Mouse (Mus musculus) heart, embryonic 15.5 days (tissue): Measurements from ENCODE around the gene Utp6. TPM values are rescaled to one million over a fixed set of nuclear protein-coding genes. Genes with fewer than 3 reads are reported as not detected.
"Not testable (repeated sequence)": the region's sequence is repeated elsewhere in the genome, so short reads cannot be mapped to it uniquely, and the experiment has no call there.

ENCODE experiments used
- ATAC-seq: fragments of 200-750 bp; cut with Nextera tagmentation; replicated peaks from 2 replicates; pipeline ENCODE4 v1.8.0; 2017; ENCODE audit warnings: low read depth, moderate TSS enrichment; ENCODE audit not compliant: insufficient number of reproducible peaks, insufficient read depth, low FRiP score
- H3K27ac ChIP-seq: fragments of 300-500 bp; sonication (generic); 2 replicates; pipeline ENCODE4 v1.5.1; 2015; ENCODE audit warnings: mild to moderate bottlenecking, inconsistent platforms
- H3K27me3 ChIP-seq: fragments of 300-500 bp; sonication (generic); 2 replicates; pipeline ENCODE4 v1.6.1; 2015; ENCODE audit warnings: inconsistent platforms
- H3K36me3 ChIP-seq: fragments of 300-500 bp; sonication (generic); 2 replicates; pipeline ENCODE4 v1.6.1; 2015; ENCODE audit warnings: mild to moderate bottlenecking, inconsistent platforms
- H3K4me1 ChIP-seq: fragments of 300-500 bp; sonication (generic); replicated peaks from 2 replicates; pipeline ENCODE4 v1.6.1; 2015; ENCODE audit warnings: inconsistent platforms
- H3K4me2 ChIP-seq: fragments of 300-500 bp; sonication (generic); 2 replicates; pipeline ENCODE4 v1.6.1; 2015; ENCODE audit warnings: inconsistent platforms, mild to moderate bottlenecking, moderate library complexity
- H3K4me3 ChIP-seq: fragments of 300-500 bp; sonication (generic); 2 replicates; pipeline ENCODE4 v1.5.1; 2015; ENCODE audit warnings: mild to moderate bottlenecking, inconsistent platforms
- H3K9ac ChIP-seq: fragments of 300-500 bp; sonication (generic); 2 replicates; pipeline ENCODE4 v1.6.1; 2015; ENCODE audit warnings: mild to moderate bottlenecking, inconsistent platforms
- H3K9me3 ChIP-seq: fragments of 300-500 bp; sonication (generic); replicated peaks from 2 replicates; pipeline ENCODE4 v1.6.1; 2016; ENCODE audit warnings: inconsistent platforms
- whole genome bisulfite sequencing: fragments of 180-500 bp; shearing (Covaris S2); methylation state at CpG from one replicate; pipeline ENCODE4 v1.1.7; 2015; ENCODE audit warnings: mixed read lengths; 5-methylcytosine and 5-hydroxymethylcytosine counted together
- polyA plus RNA-seq: library from polyadenylated mRNA; unstranded; fragments of >200 nt; fragmentation: Nextera tagmentation; extraction: Ambion mirVana; gene quantifications from 2 replicates; pipeline ENCODE4 v1.2.1, GENCODE M21; 2015

Gene Utp6
- polyA plus RNA-seq, 1 experiment from 2014 or later: 28.0 TPM

- not testable (repeated sequence) for H3K36me3 ChIP-seq, H3K4me2 ChIP-seq, H3K27ac ChIP-seq, H3K9ac ChIP-seq, ATAC-seq, H3K9me3 ChIP-seq, H3K4me3 ChIP-seq
- Histone ChIP-seq H3K4me1 (peaks cover 11% of the 10 kb centered on the region), H3K27me3 (peaks cover 20% of the 10 kb centered on the region)
- 93% methylated on average over 14 of the region's 14 CpGs for WGBS
Measured at GRCm38 (mm10) chr11:79977061-79977460, 14.9 kb upstream of the Utp6 start.

- not testable (repeated sequence) for H3K4me2 ChIP-seq, H3K9ac ChIP-seq, H3K27ac ChIP-seq, ATAC-seq, H3K4me3 ChIP-seq, H3K36me3 ChIP-seq, H3K9me3 ChIP-seq
- peaks cover 11% of the 10 kb centered on the region for H3K4me1 ChIP-seq
- peaks cover 20% of the 10 kb centered on the region for H3K27me3 ChIP-seq
- 77% methylated on average over 6 of the region's 6 CpGs for WGBS
Measured at GRCm38 (mm10) chr11:79976645-79977044, 14.5 kb upstream of the Utp6 start.

- ATAC-seq: no peak
- 88% methylated on average over 1 of the region's 1 CpGs for WGBS
- no peaks in the 10 kb centered on the region for H3K9me3 ChIP-seq
Measured at GRCm38 (mm10) chr11:79976222-79976621, 14.0 kb upstream of the Utp6 start.

GRCm38 (mm10) chr11:79975377-79975776 lies 13.2 kb upstream of the Utp6 start:
- no peak overlapping the region for H3K4me2 ChIP-seq
- peaks cover 11% of the 10 kb centered on the region for H3K4me1 ChIP-seq
- no peak overlapping the region for H3K9ac ChIP-seq
- no peaks in the 10 kb centered on the region for H3K9me3 ChIP-seq
- H3K36me3 ChIP-seq: no peaks in the 10 kb centered on the region
- peaks cover 20% of the 10 kb centered on the region for H3K27me3 ChIP-seq
- 66% methylated on average over 2 of the region's 2 CpGs for WGBS
- ATAC-seq: no peak
- H3K4me3 ChIP-seq: no peak overlapping the region
- H3K27ac ChIP-seq: no peak overlapping the region

More at GRCm38 (mm10) chr11:79976222-79976621, 14.0 kb upstream of the Utp6 start:
- Histone ChIP-seq H3K27ac (no peak overlapping the region), H3K9ac (no peak overlapping the region), H3K4me2 (no peak overlapping the region), H3K27me3 (peaks cover 20% of the 10 kb centered on the region), H3K4me1 (peaks cover 11% of the 10 kb centered on the region), H3K36me3 (no peaks in the 10 kb centered on the region), H3K4me3 (no peak overlapping the region)

GRCm38 (mm10) chr11:79973626-79974476 lies 11.7 kb upstream of the Utp6 start:
- peak overlapping the region; percentile 55 for H3K9ac ChIP-seq
- H3K4me1 ChIP-seq: peaks cover 11% of the 10 kb centered on the region
- under 1% methylated on average over 41 of the region's 41 CpGs for WGBS
- peak; percentile 60; the same call in 1 of the 2 replicates for ATAC-seq
- no peak overlapping the region for H3K27ac ChIP-seq
- H3K4me3 ChIP-seq: peak overlapping the region; percentile 54
- peaks cover 20% of the 10 kb centered on the region for H3K27me3 ChIP-seq
- H3K4me2 ChIP-seq: peak overlapping the region; percentile 87
- no peaks in the 10 kb centered on the region for H3K36me3 ChIP-seq
- H3K9me3 ChIP-seq: no peaks in the 10 kb centered on the region

GRCm38 (mm10) chr11:79973133-79973532 lies 10.9 kb upstream of the Utp6 start:
- Histone ChIP-seq H3K9me3 (no peaks in the 10 kb centered on the region), H3K27me3 (peaks cover 20% of the 10 kb centered on the region), H3K4me2 (peak overlapping the region; percentile 87), H3K4me3 (peak overlapping the region; percentile 54), H3K4me1 (peaks cover 11% of the 10 kb centered on the region), H3K36me3 (no peaks in the 10 kb centered on the region), H3K9ac (no peak overlapping the region), H3K27ac (no peak overlapping the region)
- no peak for ATAC-seq
- 21% methylated on average over 8 of the region's 8 CpGs for WGBS

GRCm38 (mm10) chr11:79967752-79968151 lies 5.6 kb upstream of the Utp6 start:
- H3K9me3 ChIP-seq: no peaks in the 10 kb centered on the region
- H3K4me1 ChIP-seq: peaks cover 6% of the 10 kb centered on the region
- H3K27me3 ChIP-seq: peaks cover 5% of the 10 kb centered on the region
- no peak overlapping the region for H3K9ac ChIP-seq
- H3K4me2 ChIP-seq: no peak overlapping the region
- ATAC-seq: no peak
- 70% methylated on average over 10 of the region's 10 CpGs for WGBS
- no peaks in the 10 kb centered on the region for H3K36me3 ChIP-seq
- H3K27ac ChIP-seq: no peak overlapping the region
- H3K4me3 ChIP-seq: no peak overlapping the region

- no peak overlapping the region for H3K9ac ChIP-seq
- H3K36me3 ChIP-seq: no peaks in the 10 kb centered on the region
- H3K27me3 ChIP-seq: no peaks in the 10 kb centered on the region
- H3K4me1 ChIP-seq: peaks cover 12% of the 10 kb centered on the region
- H3K9me3 ChIP-seq: no peaks in the 10 kb centered on the region
- ATAC-seq: no peak
- no peak overlapping the region for H3K4me2 ChIP-seq
- no peak overlapping the region for H3K27ac ChIP-seq
- WGBS: 53% methylated on average over 8 of the region's 8 CpGs
- no peak overlapping the region for H3K4me3 ChIP-seq
Measured at GRCm38 (mm10) chr11:79965896-79966295, 3.7 kb upstream of the Utp6 start.

- H3K9me3 ChIP-seq: no peaks in the 10 kb centered on the region
- H3K27ac ChIP-seq: no peak overlapping the region
- 48% methylated on average over 8 of the region's 8 CpGs for WGBS
- peaks cover 11% of the 10 kb centered on the region for H3K36me3 ChIP-seq
- no peak for ATAC-seq
- no peak overlapping the region for H3K4me3 ChIP-seq
- H3K9ac ChIP-seq: no peak overlapping the region
- H3K4me1 ChIP-seq: peaks cover 12% of the 10 kb centered on the region
- peak overlapping the region; percentile 77 for H3K4me2 ChIP-seq
- no peaks in the 10 kb centered on the region for H3K27me3 ChIP-seq
Measured at GRCm38 (mm10) chr11:79963212-79963974, 1.2 kb upstream of the Utp6 start.

- Histone ChIP-seq H3K4me2 (peak overlapping the region; percentile 77), H3K36me3 (peaks cover 17% of the 10 kb centered on the region), H3K27me3 (no peaks in the 10 kb centered on the region), H3K9ac (peak overlapping the region; percentile 17; the same call in 1 of the 2 replicates), H3K4me1 (peaks cover 12% of the 10 kb centered on the region), H3K27ac (no peak overlapping the region), H3K9me3 (no peaks in the 10 kb centered on the region), H3K4me3 (peak overlapping the region; percentile 69)
- WGBS: 7% methylated on average over 9 of the region's 9 CpGs
- no peak for ATAC-seq
Measured at GRCm38 (mm10) chr11:79962877-79963183, 640 bp upstream of the Utp6 start.

GRCm38 (mm10) chr11:79961346-79962124 lies 655 bp downstream of the Utp6 start:
- Histone ChIP-seq H3K9ac (peak overlapping the region; percentile 70), H3K27me3 (no peaks in the 10 kb centered on the region), H3K4me2 (peak overlapping the region; percentile 79), H3K36me3 (peaks cover 29% of the 10 kb centered on the region), H3K4me1 (peaks cover 12% of the 10 kb centered on the region), H3K27ac (peak overlapping the region; percentile 78), H3K9me3 (no peaks in the 10 kb centered on the region), H3K4me3 (peak overlapping the region; percentile 69)
- WGBS: 6% methylated on average over 27 of the region's 27 CpGs
- ATAC-seq: no peak
